Mouse (Mus musculus): ENCODE measurements around the gene Wdr66.

DNA sequence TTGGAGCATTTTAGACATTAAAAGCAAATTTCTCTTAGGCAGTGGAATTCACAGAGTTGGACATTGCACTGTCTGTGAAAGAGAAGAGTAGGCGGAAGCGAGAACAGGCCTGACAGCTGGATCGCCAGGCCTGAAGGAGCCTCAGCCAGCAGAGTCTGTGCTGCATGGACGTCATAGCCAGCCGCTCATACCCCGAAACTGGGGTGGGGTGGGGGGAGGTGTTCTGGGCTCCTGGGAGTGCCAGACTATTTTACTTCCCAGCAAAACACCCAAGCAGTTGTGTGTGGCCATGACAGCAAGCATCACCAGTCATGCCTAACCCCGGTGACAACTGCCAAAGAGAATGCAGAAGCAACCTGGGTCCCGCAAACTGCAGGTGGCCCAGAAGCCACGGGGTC is 74.8 kb downstream of the Wdr66 start:
- no peak for TF ChIP-seq POLR2A (IDR thresholded peaks at IDR 0.05; ENCODE audit: insufficient read depth, low read depth, low read length)
- TF ChIP-seq CTCF (IDR thresholded peaks at IDR 0.05; ENCODE audit: insufficient read depth, low read depth, low read length), result no peak

Measured in olfactory bulb, adult 2 months (tissue).